Mouse (Mus musculus) kidney, adult 10 weeks (tissue): Measurements from ENCODE around the gene Cacnb4. TPM values are rescaled to one million over a fixed set of nuclear protein-coding genes. Genes with fewer than 3 reads are reported as not detected.

Source experiments
- polyA plus RNA-seq: library from polyadenylated mRNA; stranded (reverse); fragments of 350-450 nt; fragmentation: Illumina TruSeq; extraction: RNeasy Lipid Tissue Mini Kit (QIAGEN cat#74804); gene quantifications from one replicate; pipeline ENCODE4 v1.2.3, GENCODE M21; 2014; ENCODE audit warnings: low read depth, low replicate concordance

Cacnb4 gene
- polyA plus RNA-seq = 15.0 TPM

DNA sequence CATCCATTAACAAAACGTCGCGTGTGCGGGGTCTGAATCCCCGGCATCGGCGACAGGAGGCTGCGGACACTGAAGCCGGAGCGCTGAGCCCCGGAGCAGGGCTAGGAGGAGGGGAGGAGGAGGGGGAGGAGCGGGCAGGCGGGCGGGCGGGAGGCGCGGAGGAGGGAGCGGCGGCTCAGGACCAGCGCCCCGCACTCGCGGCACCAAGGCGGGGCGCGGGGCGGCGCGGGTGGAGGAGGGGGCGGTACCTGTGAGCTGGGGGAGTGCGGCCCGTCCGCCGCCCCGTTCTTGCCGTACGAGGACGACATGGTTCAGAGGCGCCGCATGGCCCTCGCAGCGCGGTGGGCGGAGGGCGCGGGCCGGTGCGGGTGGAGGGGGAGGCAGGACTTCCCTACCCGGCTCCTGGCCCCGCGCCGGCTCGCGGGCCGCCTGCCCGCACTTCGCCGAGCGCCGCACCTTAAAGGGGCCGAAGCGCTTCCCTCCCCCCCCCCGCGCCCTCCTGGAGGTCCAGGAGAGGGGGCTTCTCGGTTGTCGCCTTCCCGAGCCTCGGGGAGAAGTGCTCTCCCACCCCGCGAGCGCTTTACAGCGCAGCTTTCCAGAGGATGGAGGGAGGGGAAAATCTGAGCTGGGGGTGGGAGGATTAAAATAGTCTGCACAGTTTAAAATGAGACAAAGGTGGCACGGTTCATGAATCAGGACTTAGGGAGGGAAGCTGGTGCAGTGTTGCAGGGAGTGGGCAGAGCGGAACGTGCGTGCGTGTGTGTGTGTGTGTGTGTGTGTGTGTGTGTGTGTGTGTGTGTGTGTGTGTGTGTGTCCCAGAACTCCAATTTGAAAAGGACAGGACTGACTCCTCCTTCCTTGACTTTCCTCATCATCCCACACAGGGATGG, at the start of gene Cacnb4:
Gene Cacnb4, minus strand, starts transcription at position 809 of the 890 bp plus-strand sequence.

DNA sequence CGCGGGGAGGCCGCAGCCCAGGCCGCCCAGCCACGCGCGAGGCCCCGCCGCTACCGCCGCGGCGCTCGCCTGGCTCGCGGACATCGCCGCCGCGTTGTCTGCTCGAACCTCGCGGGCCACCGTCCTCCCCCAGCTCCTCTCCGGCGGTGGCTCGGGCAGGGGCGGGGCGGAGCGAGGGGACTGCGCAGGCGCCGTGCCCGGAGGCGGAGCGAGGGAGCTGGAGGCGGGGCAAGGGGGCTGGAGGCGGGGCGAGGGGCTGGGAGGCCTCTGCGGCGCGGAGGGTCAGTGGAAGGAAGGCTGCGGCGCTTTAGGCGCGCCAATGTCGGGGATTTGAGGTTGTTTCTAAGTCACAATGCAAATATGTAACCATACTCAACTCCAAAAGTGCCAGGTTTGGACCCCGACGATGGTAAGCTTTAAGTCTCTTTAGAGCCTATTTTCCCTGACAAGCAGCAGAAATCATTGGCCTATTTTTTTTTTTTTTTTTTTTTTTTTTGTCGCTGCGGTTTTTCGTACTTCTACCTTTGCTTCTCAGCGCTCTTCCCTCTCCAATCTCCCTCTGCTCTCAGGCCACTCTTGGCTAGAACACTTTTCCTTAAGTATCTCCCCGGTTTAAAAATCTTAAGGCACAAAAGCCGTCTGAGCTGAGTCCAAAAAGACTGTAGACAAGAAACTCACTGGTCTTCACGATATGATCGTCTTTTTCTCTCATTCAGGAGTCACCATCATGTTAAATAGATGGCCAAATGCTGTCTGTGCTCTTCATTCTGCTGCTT, 251.7 kb downstream of the Cacnb4 start, which contains the start of gene Arl5a:
Gene Arl5a, minus strand, starts transcription at position 155 of the 776 bp plus-strand sequence.

GRCm38 (mm10) chr2:52378448-52378804, 298.2 kb downstream of the Cacnb4 start, which contains the start of gene Neb:
TSS of gene Neb (minus strand) at chr2:52378474.

Other genes starting within 250 kb of the Cacnb4 start
- 30.0 TPM for gene Stam2, start 65.5 kb upstream of the Cacnb4 start, polyA plus RNA-seq
- 25.9 TPM for gene Fmnl2, start 181.0 kb upstream of the Cacnb4 start, polyA plus RNA-seq